Mouse (Mus musculus): ENCODE data around the gene Cotl1.

GRCm38 (mm10) chr8:119885612-119886011, 45.3 kb upstream of the Cotl1 start:
- no peak for TF ChIP-seq POLR2AphosphoS2 (IDR thresholded peaks at IDR 0.05; ENCODE audit: insufficient read length, low read depth)
- TF ChIP-seq POLR2A (IDR thresholded peaks at IDR 0.05; ENCODE audit: insufficient read length, low read depth), result no peak

All from myocyte (in vitro differentiated cells).